Mouse (Mus musculus) erythroblast, embryonic 14.5 days (primary cell): ENCODE results near the gene Lsm2. TPM values are rescaled to one million over a fixed set of nuclear protein-coding genes. Genes with fewer than 3 reads are reported as not detected.
"Not testable (repeated sequence)": the region's sequence is repeated elsewhere in the genome, so short reads cannot be mapped to it uniquely, and the experiment has no call there.

Source experiments
- H3K27me3 ChIP-seq: 2 replicates; pipeline ENCODE4 v1.6.1; 2012; ENCODE audit warnings: inconsistent platforms; ENCODE audit not compliant: control insufficient read depth
- H3K36me3 ChIP-seq: 2 replicates; pipeline ENCODE4 v1.6.1; 2012; ENCODE audit warnings: mild to moderate bottlenecking, inconsistent platforms; ENCODE audit not compliant: control insufficient read depth
- H3K4me1 ChIP-seq: 2 replicates; pipeline ENCODE4 v1.6.1; 2012; ENCODE audit warnings: inconsistent platforms; ENCODE audit not compliant: control insufficient read depth
- H3K4me3 ChIP-seq: replicated peaks from 2 replicates; pipeline ENCODE3; 2012; ENCODE audit warnings: moderate library complexity, mild to moderate bottlenecking, inconsistent platforms
- H3K9me3 ChIP-seq: 2 replicates; pipeline ENCODE4 v1.6.1; 2012; ENCODE audit warnings: low read length, inconsistent platforms, mixed read lengths; ENCODE audit not compliant: control insufficient read depth
- GATA1 ChIP-seq: IDR thresholded peaks from 2 replicates; pipeline ENCODE4 v1.6.1; 2012; ENCODE audit warnings: low read length, inconsistent platforms, mixed read lengths
- TAL1 ChIP-seq: IDR thresholded peaks from 3 replicates; pipeline ENCODE4 v1.6.1; 2012; ENCODE audit warnings: low read length, inconsistent platforms, mixed read lengths
- polyA plus RNA-seq: library from polyadenylated mRNA; stranded (reverse); fragments of >175 nt; gene quantifications from 2 replicates; pipeline ENCODE4 v1.2.3, GENCODE M21; 2012

Gene Lsm2
- polyA plus RNA-seq, 1 experiment, result 15.9 TPM

GRCm38 (mm10) chr17:34947606-34948005 is 34.1 kb upstream of the Lsm2 start:
- Histone ChIP-seq H3K36me3 (peaks cover 23% of the 10 kb centered on the region), H3K4me1 (peaks cover 23% of the 10 kb centered on the region), H3K9me3 (no peaks in the 10 kb centered on the region), H3K27me3 (no peaks in the 10 kb centered on the region), H3K4me3 (no peak overlapping the region)
- TF ChIP-seq GATA1, result no peak
- no peak for TF ChIP-seq TAL1

GRCm38 (mm10) chr17:34948721-34949552 is 32.7 kb upstream of the Lsm2 start:
- not testable (repeated sequence) for H3K9me3 ChIP-seq, H3K4me3 ChIP-seq, H3K27me3 ChIP-seq
- Histone ChIP-seq H3K36me3 (peaks cover 23% of the 10 kb centered on the region), H3K4me1 (peaks cover 26% of the 10 kb centered on the region)

- peaks cover 26% of the 10 kb centered on the region for H3K4me1 ChIP-seq
- no peaks in the 10 kb centered on the region for H3K27me3 ChIP-seq
- no peak overlapping the region for H3K4me3 ChIP-seq
- H3K36me3 ChIP-seq, result peaks cover 23% of the 10 kb centered on the region
- no peaks in the 10 kb centered on the region for H3K9me3 ChIP-seq
- TF ChIP-seq GATA1 (no peak), TAL1 (no peak)
Observed at GRCm38 (mm10) chr17:34949553-34949969, 32.1 kb upstream of the Lsm2 start.

- Histone ChIP-seq H3K4me3 (peak overlapping the region; percentile 75), H3K36me3 (peaks cover 23% of the 10 kb centered on the region), H3K27me3 (peaks cover 5% of the 10 kb centered on the region), H3K4me1 (peaks cover 26% of the 10 kb centered on the region), H3K9me3 (no peaks in the 10 kb centered on the region)
- no peak for TF ChIP-seq TAL1
- TF ChIP-seq GATA1, result no peak
Observed at GRCm38 (mm10) chr17:34950514-34951455, 30.9 kb upstream of the Lsm2 start.

- Histone ChIP-seq H3K36me3 (peaks cover 23% of the 10 kb centered on the region), H3K9me3 (no peaks in the 10 kb centered on the region), H3K4me1 (peaks cover 26% of the 10 kb centered on the region), H3K27me3 (peaks cover 14% of the 10 kb centered on the region), H3K4me3 (peak overlapping the region; percentile 75)
- no peak for TF ChIP-seq GATA1
- TF ChIP-seq TAL1, result no peak
Observed at GRCm38 (mm10) chr17:34951636-34952377, 29.9 kb upstream of the Lsm2 start.

DNA sequence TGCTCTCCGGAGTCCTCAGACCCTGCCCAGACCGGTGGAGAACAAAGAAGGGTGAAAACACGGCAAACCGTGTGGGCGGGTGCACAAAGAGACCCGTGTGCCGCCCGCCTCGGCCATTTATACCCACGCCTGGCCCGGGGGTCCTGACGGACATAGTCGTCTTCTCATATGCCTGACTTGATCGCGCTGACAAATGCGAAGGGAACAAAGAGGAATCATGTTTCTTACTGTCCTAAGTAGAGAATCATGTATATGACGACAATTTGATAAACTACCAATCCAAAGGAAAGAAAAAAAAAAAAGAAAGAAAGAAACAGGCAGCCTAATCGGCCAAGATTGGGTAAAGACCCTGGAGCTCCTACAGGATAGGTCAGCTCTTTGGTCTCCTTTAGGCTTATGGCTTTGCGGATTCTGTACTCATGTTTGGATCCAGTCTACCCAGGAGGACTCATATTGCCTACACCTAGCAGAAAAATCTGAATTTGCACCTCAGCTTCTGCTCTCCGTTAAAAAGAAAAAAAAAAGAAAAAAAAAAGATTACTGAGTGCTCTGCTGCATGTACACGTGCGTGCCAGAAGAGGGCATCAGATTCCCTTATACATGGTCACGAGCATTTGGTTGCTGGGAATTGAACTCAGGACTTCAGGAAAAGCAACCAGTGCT is 29.2 kb upstream of the Lsm2 start:
- Histone ChIP-seq H3K36me3 (peaks cover 23% of the 10 kb centered on the region), H3K9me3 (peaks cover 2% of the 10 kb centered on the region; the same call in 1 of the 2 replicates), H3K4me1 (peaks cover 26% of the 10 kb centered on the region), H3K27me3 (peaks cover 21% of the 10 kb centered on the region), H3K4me3 (peak overlapping the region; percentile 75)
- TF ChIP-seq TAL1 (no peak), GATA1 (no peak)

DNA sequence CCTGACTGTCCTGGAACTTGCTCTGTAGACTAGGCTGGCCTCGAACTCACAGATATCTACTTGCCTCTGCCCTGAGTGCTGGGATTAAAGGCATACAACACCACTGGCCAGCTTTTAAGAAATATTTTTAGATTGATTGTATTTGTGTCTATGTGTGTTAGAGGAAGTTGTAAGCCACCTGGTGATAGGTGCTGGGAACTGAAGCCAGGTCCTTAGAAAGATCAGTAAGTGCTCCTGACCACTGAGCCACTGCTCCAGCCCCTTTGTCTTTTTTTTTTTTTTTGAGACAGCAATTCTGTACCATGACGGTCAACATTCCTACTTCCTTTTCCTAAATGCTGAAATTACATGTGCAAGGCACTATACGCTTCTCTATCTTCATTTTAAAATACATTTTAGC is 28.4 kb upstream of the Lsm2 start:
- peaks cover 23% of the 10 kb centered on the region for H3K36me3 ChIP-seq
- TF ChIP-seq TAL1 (no peak), GATA1 (no peak)
- peaks cover 26% of the 10 kb centered on the region for H3K27me3 ChIP-seq
- H3K4me1 ChIP-seq, result peaks cover 26% of the 10 kb centered on the region
- no peak overlapping the region for H3K4me3 ChIP-seq
- H3K9me3 ChIP-seq, result peaks cover 2% of the 10 kb centered on the region; the same call in 1 of the 2 replicates

GRCm38 (mm10) chr17:34953904-34954303 is 27.8 kb upstream of the Lsm2 start:
- H3K36me3 ChIP-seq, result peaks cover 21% of the 10 kb centered on the region
- peaks cover 2% of the 10 kb centered on the region; the same call in 1 of the 2 replicates for H3K9me3 ChIP-seq
- TF ChIP-seq GATA1, result no peak
- no peak for TF ChIP-seq TAL1
- peaks cover 27% of the 10 kb centered on the region for H3K27me3 ChIP-seq
- H3K4me1 ChIP-seq, result peaks cover 26% of the 10 kb centered on the region
- H3K4me3 ChIP-seq, result no peak overlapping the region
